11 mouse cellular contexts compared by ENCODE assay signal in the genomic region with DNA sequence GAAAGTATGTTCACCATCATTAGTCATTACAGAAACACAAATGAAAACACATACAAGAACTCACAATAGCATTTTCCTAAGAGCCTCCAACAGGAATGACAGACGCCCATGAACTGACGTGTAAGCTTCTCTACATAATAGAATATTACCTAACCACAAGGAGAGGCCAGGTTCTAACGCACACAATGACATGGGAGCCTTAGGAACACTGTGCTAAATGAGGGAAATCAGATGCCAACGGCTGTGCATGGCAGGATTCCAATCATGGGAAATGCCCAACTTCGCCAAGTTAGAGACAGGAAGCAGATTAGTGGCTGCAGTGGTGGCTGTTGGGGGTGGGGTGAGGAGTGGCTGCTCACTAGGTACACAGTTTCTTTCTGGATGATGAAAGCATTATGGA.
DNase-seq lines count a peak whose midpoint lies in the region; ATAC-seq and TF ChIP-seq lines count a peak whose summit lies in the region.
"Had no signal": no experiment of that assay in that cellular context is flagged by ENCODE, and none has a peak within 500 bp of the region (broad histone marks: within the 10 kb centered on the region; RNA-seq: fewer than 3 reads in every experiment).

No protein-coding gene starts in this region.

- no peak for TF ChIP-seq POLR2A in lung, adult 2 months (IDR thresholded peaks at IDR 0.05; ENCODE audit: borderline replicate concordance, extremely low read depth, low read depth, low read length)
- TF ChIP-seq POLR2A in brain, embryonic 14.5 days (IDR thresholded peaks at IDR 0.05; ENCODE audit: borderline replicate concordance, extremely low read depth, insufficient read depth, insufficient read length, poor library complexity, severe bottlenecking) = no peak

- no peak overlapping the region for H3K9ac ChIP-seq in intestine, embryonic 16.5 days (ENCODE audit: low read depth, low read length)
- H3K9ac ChIP-seq: heart, embryonic 12.5 days had no signal

- no peak for ATAC-seq in intestine, embryonic 16.5 days

- H3K36me3 ChIP-seq in intestine, embryonic 16.5 days (ENCODE audit: control insufficient read depth, insufficient read depth, low read length) = no peaks in the 10 kb centered on the region
- H3K36me3 ChIP-seq: heart, embryonic 12.5 days had no signal

- no peak overlapping the region for H3K27ac ChIP-seq in intestine, embryonic 16.5 days (ENCODE audit: low read length)

- intact Hi-C loops in heart, postnatal 25 days (cut with DNase I) = no loop called here

- TF ChIP-seq CTCF in lung, adult 2 months (IDR thresholded peaks at IDR 0.05; ENCODE audit: insufficient read depth, low read length) = no peak
- TF ChIP-seq CTCF in brain, embryonic 14.5 days (IDR thresholded peaks at IDR 0.05; ENCODE audit: borderline replicate concordance, extremely low read depth, insufficient read depth, insufficient read length) = no peak

- H3K9me3 ChIP-seq in intestine, embryonic 16.5 days (ENCODE audit: control insufficient read depth, low read length) = no peaks in the 10 kb centered on the region
- H3K9me3 ChIP-seq: heart, embryonic 12.5 days had no signal

- H3K4me1 ChIP-seq in lung, adult 2 months (ENCODE audit: control insufficient read depth, insufficient read depth, low read length) = peaks cover 6% of the 10 kb centered on the region
- H3K4me1 ChIP-seq in intestine, embryonic 16.5 days (ENCODE audit: control insufficient read depth, insufficient read depth, low read length) = 0 out of 2 replicates have a peak, but pooled peaks cover 2% of the 10 kb centered on the region

- whole genome bisulfite sequencing in lung, adult 2 months = 20% methylated on average over 5 of the region's 5 CpGs
- 81% methylated on average over 5 of the region's 5 CpGs for WGBS in intestine, embryonic 16.5 days

- peak; percentile 26 for DNase-seq in heart, postnatal 4 days
- no peak for DNase-seq in heart, postnatal 25 days (ENCODE audit: low spot score)
- peak; percentile 49 to 71 for DNase-seq in lung, adult 18-20 months
- no peak for DNase-seq in lung, adult 2 months
- peak; percentile 90 for DNase-seq in brain, embryonic 14.5 days (ENCODE audit: low read depth)
- DNase-seq in lung, postnatal 14 days = peak; percentile 54
- no peak for DNase-seq in ovary, postnatal 10 days (ENCODE audit: low spot score)
- DNase-seq: cerebellum, adult 9-11 months; spleen, adult 18-20 months had no signal

- no peak overlapping the region for H3K4me2 ChIP-seq in intestine, embryonic 16.5 days (ENCODE audit: low read depth, low read length)
- H3K4me2 ChIP-seq: heart, embryonic 12.5 days had no signal

- no peak overlapping the region for H3K4me3 ChIP-seq in lung, adult 2 months (replicated peaks; ENCODE audit: extremely low read depth, low read depth, low read length)
- H3K4me3 ChIP-seq in intestine, embryonic 16.5 days (ENCODE audit: low read length) = no peak overlapping the region
- H3K4me3 ChIP-seq: heart, embryonic 12.5 days had no signal

- H3K27me3 ChIP-seq in intestine, embryonic 16.5 days (replicated peaks; ENCODE audit: control insufficient read depth, insufficient read depth, low read length) = no peaks in the 10 kb centered on the region
- H3K27me3 ChIP-seq: heart, embryonic 12.5 days had no signal

Comparison
In these comparisons a context has a peak if more than half of its experiments do, and no peak if none do; other contexts are left out.
1. DNase-seq: peak in heart, postnatal 4 days (single experiment), lung, adult 18-20 months (2 of 2), brain, embryonic 14.5 days (single experiment) and lung, postnatal 14 days (single experiment); none in heart, postnatal 25 days (single experiment), lung, adult 2 months (single experiment) and ovary, postnatal 10 days (single experiment).